Mouse (Mus musculus) left cerebral cortex, postnatal 36 days (tissue): ENCODE data around the gene Katnal1. TPM values are rescaled to one million over a fixed set of nuclear protein-coding genes. Genes with fewer than 3 reads are reported as not detected.
A peak's percentile ranks its signal among the peaks of the same experiment; 100 is the strongest.

ENCODE experiments used
- DNase-seq, 2 experiments: peaks; one replicate each; pipeline ENCODE4 v3.0.0; 2021 to 2022; ENCODE audit warnings: low spot score in 2 of 2, mixed read lengths in 1 of 2
- intact Hi-C: fragments of 180-260 bp; cut with DNase I; formaldehyde crosslinking; loops from one replicate; pipeline ENCODE4 v1.15.1; 2025
- total RNA-seq, 2 experiments: library from RNA; stranded (reverse); gene quantifications; 2 replicates each; pipeline ENCODE4 v1.2.3; 2021

The Katnal1 gene
- total RNA-seq, 2 experiments from 2014 or later = 69.5 to 72.8 TPM

- no peak for DNase-seq
- intact Hi-C loops = no loop called here
Observed at GRCm38 (mm10) chr5:148934457-148934856, 5.3 kb upstream of the Katnal1 start.

- no peak for DNase-seq
- intact Hi-C loops = no loop called here
Observed at GRCm38 (mm10) chr5:148933767-148934166, 4.6 kb upstream of the Katnal1 start.

GRCm38 (mm10) chr5:148931301-148931700, 2.2 kb upstream of the Katnal1 start:
- no peak for DNase-seq
- intact Hi-C loops = no loop called here

GRCm38 (mm10) chr5:148928382-148929115, 571 bp downstream of the Katnal1 start:
- intact Hi-C loops = loop anchor here (2.0 kb wide), 3 partner anchors 30 to 256 kb away; partner anchors contain the start of genes Gm42791, Hmgb1 and Uspl1
- DNase-seq = peak; percentile 94 to 96

- DNase-seq = no peak
- intact Hi-C loops = loop anchor here (2.0 kb wide), 3 partner anchors 31 to 257 kb away; partner anchors contain the start of genes Gm42791, Hmgb1 and Uspl1
Observed at GRCm38 (mm10) chr5:148927717-148928223, 1.4 kb downstream of the Katnal1 start.

GRCm38 (mm10) chr5:148924586-148924985, 4.5 kb downstream of the Katnal1 start:
- no peak for DNase-seq

GRCm38 (mm10) chr5:148924051-148924450, 5.1 kb downstream of the Katnal1 start:
- intact Hi-C loops = no loop called here
- no peak for DNase-seq

More at GRCm38 (mm10) chr5:148924586-148924985, 4.5 kb downstream of the Katnal1 start:
- intact Hi-C loops = no loop called here

GRCm38 (mm10) chr5:148923408-148923807, 5.7 kb downstream of the Katnal1 start:
- intact Hi-C loops = no loop called here
- no peak for DNase-seq

- intact Hi-C loops = no loop called here
- no peak for DNase-seq
Observed at GRCm38 (mm10) chr5:148922773-148923172, 6.3 kb downstream of the Katnal1 start.

GRCm38 (mm10) chr5:148918049-148918448, 11.1 kb downstream of the Katnal1 start:
- intact Hi-C loops = no loop called here
- DNase-seq = no peak

- intact Hi-C loops = no loop called here
Observed at GRCm38 (mm10) chr5:148916775-148917174, 12.3 kb downstream of the Katnal1 start.

GRCm38 (mm10) chr5:148912262-148912661, 16.9 kb downstream of the Katnal1 start:
- intact Hi-C loops = no loop called here

More at GRCm38 (mm10) chr5:148916775-148917174, 12.3 kb downstream of the Katnal1 start:
- DNase-seq = no peak

GRCm38 (mm10) chr5:148910066-148910465, 19.1 kb downstream of the Katnal1 start:
- intact Hi-C loops = no loop called here
- no peak for DNase-seq

More at GRCm38 (mm10) chr5:148912262-148912661, 16.9 kb downstream of the Katnal1 start:
- no peak for DNase-seq

GRCm38 (mm10) chr5:148909402-148909801, 19.7 kb downstream of the Katnal1 start:
- intact Hi-C loops = no loop called here
- no peak for DNase-seq

GRCm38 (mm10) chr5:148909057-148909395, 20.1 kb downstream of the Katnal1 start:
- no peak for DNase-seq
- intact Hi-C loops = no loop called here

GRCm38 (mm10) chr5:148908191-148909056, 20.7 kb downstream of the Katnal1 start:
- intact Hi-C loops = no loop called here
- DNase-seq = no peak

- intact Hi-C loops = no loop called here
- no peak for DNase-seq
Observed at GRCm38 (mm10) chr5:148906305-148906704, 22.8 kb downstream of the Katnal1 start.

GRCm38 (mm10) chr5:148904846-148905245, 24.3 kb downstream of the Katnal1 start:
- intact Hi-C loops = no loop called here
- no peak for DNase-seq

- intact Hi-C loops = loop anchor here (10.0 kb wide), 1 partner anchor 285 kb away; the partner anchor contains the start of genes Hmgb1 and Uspl1
Observed at GRCm38 (mm10) chr5:148899361-148899760, 29.8 kb downstream of the Katnal1 start.

GRCm38 (mm10) chr5:148897941-148898417, 31.1 kb downstream of the Katnal1 start:
- no peak for DNase-seq
- intact Hi-C loops = loop anchor here (10.0 kb wide), 1 partner anchor 287 kb away; the partner anchor contains the start of genes Hmgb1 and Uspl1

More at GRCm38 (mm10) chr5:148899361-148899760, 29.8 kb downstream of the Katnal1 start:
- no peak for DNase-seq
